Mouse (Mus musculus) embryo, embryonic 11.5 days (tissue): ENCODE results near the gene Calb2.
A peak's percentile ranks its signal among the peaks of the same experiment; 100 is the strongest.

Experiments
- DNase-seq: peaks from one replicate; pipeline ENCODE4 v3.0.0-alpha.2; 2012; ENCODE audit warnings: low read depth, low spot score

Calb2 gene

DNA sequence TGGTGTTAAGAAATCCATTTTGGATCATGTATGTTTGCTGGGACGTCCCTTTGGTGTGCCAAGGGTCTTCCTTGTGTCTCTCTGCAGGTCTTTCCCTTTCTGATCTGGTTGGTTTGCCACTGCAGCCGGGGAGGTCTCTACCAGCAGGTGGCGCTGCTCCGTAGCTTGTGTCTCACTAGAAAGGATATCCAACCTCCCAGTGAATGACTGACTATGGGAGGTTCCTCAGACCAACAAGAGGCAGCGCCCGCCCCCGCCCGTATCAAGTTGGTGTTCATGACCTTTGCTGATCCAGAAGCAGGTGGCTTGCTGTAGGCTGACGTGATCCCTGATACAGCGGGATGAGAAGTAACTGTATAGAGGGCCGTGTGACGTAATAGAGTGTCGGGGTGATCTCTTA, 37.5 kb downstream of the Calb2 start:
- DNase-seq: peak; percentile 63

DNA sequence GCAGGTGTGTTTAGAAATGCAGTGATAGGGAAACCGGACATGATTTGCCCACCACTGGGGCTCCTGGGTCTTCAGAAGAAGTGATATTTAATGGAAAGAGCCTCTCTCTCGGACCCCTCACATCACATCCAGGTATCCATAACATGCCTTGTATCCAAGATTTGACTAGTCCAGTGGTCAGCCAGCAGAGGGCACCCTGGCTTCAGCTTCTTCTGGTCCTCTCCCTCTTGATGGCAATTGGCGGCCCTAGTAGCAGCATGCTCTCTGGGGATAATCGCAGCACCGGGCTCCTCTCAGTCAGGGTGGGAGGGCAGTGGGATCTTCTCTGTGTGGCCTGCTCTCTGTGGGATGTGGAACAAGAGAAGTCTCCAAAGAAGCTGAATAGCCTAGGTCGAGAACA, 48.3 kb downstream of the Calb2 start:
- no peak for DNase-seq

DNA sequence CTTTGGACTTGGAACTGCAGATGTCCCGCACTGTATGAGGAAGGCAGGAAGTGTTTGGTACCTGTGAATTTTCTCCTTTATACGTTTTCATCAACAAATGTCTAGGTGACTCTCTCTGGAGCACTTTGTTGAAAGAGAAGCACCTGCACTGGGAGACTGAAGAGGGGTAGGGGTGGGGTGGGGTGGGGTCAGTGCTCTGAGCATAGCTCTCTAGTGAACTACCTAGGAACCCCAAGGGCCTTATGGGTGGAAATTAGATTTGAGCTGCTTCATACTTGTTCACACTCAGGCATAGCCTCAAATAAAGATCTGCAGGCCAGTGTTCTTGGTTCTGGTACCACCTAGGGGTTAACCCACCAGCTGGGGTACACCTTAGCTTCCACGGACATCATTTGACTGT, 65.4 kb downstream of the Calb2 start, which contains the start of gene Gm17720:
TSS of gene Gm17720 (minus strand) at position 101 of the 400 bp plus-strand sequence.
- DNase-seq: no peak

DNA sequence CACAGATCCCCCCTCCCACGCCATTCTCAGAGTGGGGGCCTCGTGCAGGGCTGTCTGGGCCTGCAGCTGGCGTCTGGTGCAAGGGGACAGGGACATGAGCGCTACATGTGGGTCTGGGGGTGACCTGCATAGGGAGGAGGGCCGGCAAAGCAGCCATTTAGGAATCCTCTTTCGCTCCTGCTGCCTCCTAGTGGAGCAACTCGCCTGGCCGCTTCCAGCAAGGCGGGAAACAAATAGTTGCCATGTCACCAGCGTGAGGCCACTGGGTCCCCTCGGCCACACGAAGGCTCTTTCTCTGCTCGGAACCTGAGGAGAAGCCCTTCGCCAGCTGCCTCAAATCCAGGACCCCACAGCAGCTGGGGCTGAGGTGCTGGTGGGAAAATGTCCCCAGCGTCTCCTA, 66.3 kb downstream of the Calb2 start:
- no peak for DNase-seq

DNA sequence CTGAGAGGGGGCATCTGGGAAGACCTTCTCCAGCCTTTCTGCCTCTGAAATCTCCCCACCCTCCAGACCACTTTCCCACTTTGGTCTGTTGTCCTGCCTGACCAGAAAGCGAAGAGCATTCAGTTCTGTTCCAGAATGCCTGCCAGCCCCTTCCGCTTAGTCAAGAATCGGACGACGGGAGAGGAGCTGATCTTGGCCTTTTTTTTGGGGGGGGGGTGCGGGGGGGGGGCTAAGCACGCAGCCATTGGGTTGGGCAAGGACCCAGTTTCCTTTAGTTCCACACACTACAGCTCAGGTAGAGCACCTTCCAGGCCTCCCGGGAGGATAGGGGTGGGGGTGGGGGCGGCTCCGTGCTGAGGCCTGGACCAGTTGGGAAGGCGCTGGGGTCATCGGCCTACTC, 67.1 kb downstream of the Calb2 start, which contains the start of gene Gm21964:
TSS of gene Gm21964 (plus strand) at position 301 of the 400 bp plus-strand sequence.
- no peak for DNase-seq

DNA sequence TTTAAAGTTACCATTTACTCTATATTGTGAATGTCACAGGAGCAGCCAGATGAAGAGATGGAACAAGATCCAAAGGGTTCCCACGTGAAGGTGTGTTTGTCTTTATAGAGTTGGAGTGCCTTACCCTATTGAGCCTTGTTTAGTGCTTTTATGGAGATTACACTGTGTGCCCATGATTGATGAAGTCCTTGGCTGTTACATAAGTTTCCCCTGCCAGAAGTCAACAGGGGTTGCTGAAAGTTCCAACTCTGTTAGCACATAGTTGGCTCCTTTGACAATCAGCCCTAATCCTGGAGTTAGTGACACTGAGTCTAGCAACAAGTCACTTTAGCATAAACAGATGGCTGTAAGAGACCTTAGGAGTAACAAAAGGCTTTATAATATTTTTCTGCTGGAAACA, 76.1 kb downstream of the Calb2 start:
- DNase-seq: no peak
